Mouse (Mus musculus): ENCODE measurements at regions not wholly inside any gene's neighbourhood (a gene's known extent, or its start where the extent isn't known, plus 50 kb on each side); places are given as distances from the start of the nearest gene placed in this dataset.

DNA sequence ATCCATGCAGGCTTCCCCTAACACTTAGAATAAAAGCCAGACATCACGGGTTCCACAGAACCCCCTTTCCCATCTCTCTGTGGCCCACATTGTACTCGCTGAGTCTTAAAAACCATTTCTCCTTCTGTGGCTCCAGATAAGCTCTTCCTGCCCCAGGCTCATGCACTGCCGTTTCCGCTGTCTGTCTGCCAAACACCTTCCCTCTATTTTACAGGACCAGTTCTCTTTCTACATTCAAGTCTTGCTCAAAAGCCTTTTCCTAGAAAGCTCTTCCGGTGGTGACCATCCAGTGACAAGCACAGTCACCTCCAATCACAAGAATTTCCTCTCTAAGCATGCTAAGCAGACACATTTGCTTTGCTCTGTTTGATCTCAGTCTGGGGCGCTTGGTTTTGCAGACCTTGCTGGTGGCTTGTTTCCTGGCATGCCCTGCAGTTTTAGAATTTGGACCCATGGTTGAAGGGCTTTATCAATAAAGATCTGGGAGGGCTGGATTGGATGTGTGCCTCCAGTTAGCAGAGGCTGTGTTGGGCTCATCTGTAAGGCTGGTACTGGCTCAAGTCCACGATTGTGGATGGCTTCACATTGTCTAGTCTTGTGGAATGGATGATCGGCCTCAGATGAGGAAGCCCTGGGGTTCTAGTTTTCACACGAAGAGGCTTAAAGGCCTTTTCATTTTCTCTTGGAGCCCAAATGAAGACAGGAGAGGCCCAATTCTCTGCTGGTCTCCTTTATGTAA lies 87.8 kb upstream of the Lhx1 start:
- no peak for TF ChIP-seq POLR2A (IDR thresholded peaks at IDR 0.05; ENCODE audit: insufficient read depth, low read depth, low read length)
- TF ChIP-seq CTCF (IDR thresholded peaks at IDR 0.05; ENCODE audit: insufficient read depth, low read depth, low read length), result no peak

Data from olfactory bulb, adult 2 months (tissue).